Mouse (Mus musculus): ENCODE results near the gene Mcemp1. TPM values are rescaled to one million over a fixed set of nuclear protein-coding genes. Genes with fewer than 3 reads are reported as not detected.

The Mcemp1 gene
- 0.23 and 0.28 TPM in 2 replicates for polyA plus RNA-seq (2015; fragmentation: Nextera tagmentation; extraction: Ambion mirVana)

DNA sequence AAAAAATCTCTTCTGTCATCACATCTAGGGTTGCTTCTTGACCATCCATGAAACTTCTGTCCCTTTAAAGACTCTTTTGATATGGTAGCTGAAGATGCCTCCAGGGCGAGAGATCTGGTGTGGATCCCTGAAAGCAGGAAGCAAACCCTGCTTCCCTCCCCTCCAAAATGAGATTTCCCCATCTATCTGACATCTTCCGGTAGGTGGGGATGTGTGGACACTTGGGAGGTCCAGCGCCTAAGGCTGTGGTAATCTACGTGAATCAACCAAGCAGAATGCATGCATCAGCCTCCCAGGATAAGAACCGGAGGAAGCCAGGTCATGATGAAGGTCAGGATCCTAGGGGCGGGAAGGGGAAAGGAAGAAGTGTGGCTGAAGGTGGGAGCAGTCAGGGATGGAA, at the start of gene Mcemp1:
Mcemp1 (plus strand) TSS at position 248 of the 400 bp plus-strand sequence.
- no peak for ATAC-seq (ENCODE audit: low FRiP score)
- Histone ChIP-seq H3K4me1 (no peaks in the 10 kb centered on the region), H3K27ac (replicated peaks) (no peak within 1 kb of the TSS), H3K4me2 (no peak within 1 kb of the TSS), H3K27me3 (replicated peaks) (no peaks in the 10 kb centered on the region), H3K9ac (replicated peaks) (no peak within 1 kb of the TSS), H3K36me3 (no peaks in the 10 kb centered on the region), H3K4me3 (replicated peaks) (no peak within 1 kb of the TSS), H3K9me3 (replicated peaks) (no peaks in the 10 kb centered on the region)
- 85% methylated on average over 6 of the region's 6 CpGs for WGBS

DNA sequence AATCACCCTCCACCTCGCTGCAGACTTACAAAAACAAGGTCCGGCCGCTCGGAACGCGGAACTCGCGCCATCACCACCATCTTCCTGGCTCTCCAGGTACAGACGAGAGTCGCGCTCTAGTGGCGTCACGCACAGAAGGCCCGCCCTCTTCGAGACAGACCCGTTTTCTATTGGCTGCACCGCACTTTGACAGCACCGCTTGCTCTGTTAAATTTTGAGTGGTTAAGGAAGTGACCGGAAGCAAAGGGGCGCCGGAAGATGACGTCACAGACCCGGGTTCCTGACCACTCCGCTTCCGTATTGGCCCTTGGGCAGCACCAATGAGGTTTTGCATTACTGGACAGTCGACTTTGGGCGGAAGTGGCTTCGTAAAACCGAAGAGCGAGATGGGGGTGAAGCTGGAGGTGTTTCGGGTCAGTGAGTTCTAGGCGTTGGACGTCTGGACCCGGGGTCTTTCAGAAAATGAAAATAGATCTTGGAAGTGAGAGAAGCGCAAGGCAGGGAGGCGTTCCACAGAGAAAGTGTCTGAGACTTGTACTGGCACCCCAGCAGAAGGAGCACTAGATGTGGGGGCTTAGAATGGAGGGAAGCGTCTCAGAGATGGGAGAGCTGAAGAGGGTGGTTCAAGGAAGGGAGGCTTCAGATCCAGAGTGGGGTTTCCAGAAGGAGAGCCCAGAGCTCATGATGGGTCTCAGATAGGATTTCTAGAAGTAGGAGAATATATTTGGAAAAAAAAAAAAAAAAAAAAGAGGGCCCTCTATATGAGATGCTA, 44.2 kb upstream of the Mcemp1 start, which contains the start of the genes Xab2 and Pet100:
Xab2 (minus strand) TSS at position 118 of the 772 bp plus-strand sequence.
Pet100 (plus strand) TSS at position 350 of the 772 bp plus-strand sequence.
- peak within 1 kb of the TSS; percentile 89 for H3K4me2 ChIP-seq
- H3K4me1 ChIP-seq, result peaks cover 28% of the 10 kb centered on the region
- H3K27me3 ChIP-seq (replicated peaks), result no peaks in the 10 kb centered on the region
- ATAC-seq (ENCODE audit: low FRiP score), result peak; percentile 97
- 0 out of 2 replicates have a peak within 1 kb of the TSS, but pooled peaks have one; percentile 48 for H3K27ac ChIP-seq (replicated peaks)
- peaks cover 20% of the 10 kb centered on the region for H3K36me3 ChIP-seq
- WGBS, result under 1% methylated on average over 37 of the region's 37 CpGs
- no peaks in the 10 kb centered on the region for H3K9me3 ChIP-seq (replicated peaks)
- H3K4me3 ChIP-seq (replicated peaks), result peak within 1 kb of the TSS; percentile 79
- peak within 1 kb of the TSS; percentile 80 for H3K9ac ChIP-seq (replicated peaks)

DNA sequence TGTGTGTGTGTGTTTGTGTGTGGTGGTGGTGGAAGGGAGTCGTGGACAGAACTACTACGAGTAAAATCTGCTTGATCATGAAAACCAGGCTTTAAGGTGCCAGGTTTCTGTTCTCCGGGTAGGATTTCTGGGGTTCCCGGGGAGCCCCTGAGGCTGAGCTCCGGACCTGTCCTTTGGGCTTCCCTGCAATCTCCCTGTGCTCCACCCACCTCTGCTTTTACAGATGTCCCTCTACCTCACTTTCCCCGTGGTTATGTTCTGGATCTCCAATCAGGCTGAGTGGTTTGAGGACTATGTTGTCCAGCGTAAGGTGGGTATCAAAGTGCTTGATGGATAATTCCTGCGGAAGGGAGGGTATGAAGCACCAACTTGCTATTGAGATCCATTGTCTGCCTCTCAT, 43.4 kb upstream of the Mcemp1 start:
- Histone ChIP-seq H3K9me3 (replicated peaks) (no peaks in the 10 kb centered on the region), H3K4me2 (peak overlapping the region; percentile 85), H3K9ac (replicated peaks) (peak overlapping the region; percentile 73), H3K27me3 (replicated peaks) (no peaks in the 10 kb centered on the region), H3K27ac (replicated peaks) (no peak overlapping the region), H3K4me3 (replicated peaks) (peak overlapping the region; percentile 79), H3K36me3 (peaks cover 14% of the 10 kb centered on the region), H3K4me1 (peaks cover 28% of the 10 kb centered on the region)
- no peak for ATAC-seq (ENCODE audit: low FRiP score)
- 70% methylated on average over 8 of the region's 8 CpGs for WGBS

DNA sequence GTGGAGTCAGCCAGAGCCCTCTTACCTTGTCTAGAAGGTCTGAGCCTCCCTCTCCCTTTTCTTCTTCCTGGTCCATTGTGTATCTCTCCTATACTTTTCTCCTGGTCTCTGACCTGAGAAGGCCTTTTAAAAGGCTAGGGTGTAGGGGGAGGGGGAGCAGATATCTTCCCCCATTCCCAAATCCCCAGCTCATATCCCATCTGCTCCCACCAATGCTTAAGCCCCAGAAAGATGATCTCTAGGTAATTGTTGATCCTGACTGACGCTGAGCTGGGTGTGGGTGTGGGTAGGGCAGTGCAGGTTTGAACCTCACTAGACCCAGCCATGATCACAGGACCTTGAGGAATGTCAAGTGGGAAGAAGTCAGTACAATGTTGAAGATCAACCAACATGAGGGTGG, 40.1 kb upstream of the Mcemp1 start, which contains the start of gene Pcp2:
Pcp2 (minus strand) TSS at position 101 of the 400 bp plus-strand sequence.
- H3K36me3 ChIP-seq, result no peaks in the 10 kb centered on the region
- 58% methylated on average over 1 of the region's 1 CpGs for WGBS
- no peak for ATAC-seq (ENCODE audit: low FRiP score)
- H3K9me3 ChIP-seq (replicated peaks), result no peaks in the 10 kb centered on the region
- H3K4me1 ChIP-seq, result peaks cover 15% of the 10 kb centered on the region
- H3K9ac ChIP-seq (replicated peaks), result 0 out of 2 replicates have a peak within 1 kb of the TSS, but pooled peaks have one; percentile 5
- H3K4me2 ChIP-seq, result no peak within 1 kb of the TSS
- H3K27me3 ChIP-seq (replicated peaks), result peaks cover 10% of the 10 kb centered on the region
- no peak within 1 kb of the TSS for H3K4me3 ChIP-seq (replicated peaks)
- H3K27ac ChIP-seq (replicated peaks), result no peak within 1 kb of the TSS

DNA sequence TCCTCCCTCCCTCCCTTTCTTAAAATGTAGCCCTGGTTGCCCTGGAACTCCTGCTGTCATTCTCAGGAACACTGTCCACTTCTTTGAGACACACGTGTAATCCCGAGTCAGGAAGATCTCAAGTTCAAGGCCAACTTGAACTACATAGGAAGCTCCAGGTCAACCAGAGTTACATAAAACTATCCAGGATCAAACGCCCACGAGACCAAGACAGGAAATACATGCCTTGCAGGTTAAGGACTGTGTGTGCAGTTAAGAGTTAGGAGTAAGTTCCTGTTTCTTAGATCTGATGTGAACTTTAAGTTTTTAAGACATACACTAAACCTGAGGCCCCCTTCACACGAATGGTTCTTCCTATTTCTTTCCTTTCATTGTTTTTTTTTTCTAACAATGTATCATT, 38.6 kb upstream of the Mcemp1 start:
- H3K4me1 ChIP-seq, result peaks cover 20% of the 10 kb centered on the region
- peaks cover 10% of the 10 kb centered on the region for H3K27me3 ChIP-seq (replicated peaks)
- 65% methylated on average over 5 of the region's 5 CpGs for WGBS
- H3K27ac ChIP-seq (replicated peaks), result no peak overlapping the region
- ATAC-seq (ENCODE audit: low FRiP score), result no peak
- no peak overlapping the region for H3K9ac ChIP-seq (replicated peaks)
- H3K4me3 ChIP-seq (replicated peaks), result no peak overlapping the region
- H3K4me2 ChIP-seq, result no peak overlapping the region
- no peaks in the 10 kb centered on the region for H3K9me3 ChIP-seq (replicated peaks)
- H3K36me3 ChIP-seq, result no peaks in the 10 kb centered on the region

DNA sequence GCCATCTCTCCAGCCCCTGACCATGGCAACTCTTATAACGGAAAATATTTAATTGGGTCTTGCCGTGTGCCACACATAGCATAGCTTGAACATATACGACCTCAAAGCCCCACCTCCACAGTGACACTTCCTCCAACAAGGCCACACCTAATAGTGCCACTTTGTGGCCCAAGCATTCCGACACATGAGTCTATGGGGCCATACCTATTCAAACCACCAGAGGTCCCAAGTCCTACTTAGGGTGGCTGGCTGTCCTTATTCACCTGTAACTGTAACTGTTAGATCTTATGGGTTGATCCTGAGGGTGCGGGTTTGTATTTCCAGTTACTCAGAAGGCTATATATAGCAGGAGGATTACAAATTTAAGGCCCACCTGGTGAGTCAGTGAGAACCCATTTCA, 37.5 kb upstream of the Mcemp1 start:
- Histone ChIP-seq H3K27me3 (replicated peaks) (peaks cover 10% of the 10 kb centered on the region), H3K4me1 (peaks cover 13% of the 10 kb centered on the region), H3K36me3 (no peaks in the 10 kb centered on the region), H3K9ac (replicated peaks) (no peak overlapping the region), H3K4me2 (no peak overlapping the region), H3K4me3 (replicated peaks) (no peak overlapping the region), H3K9me3 (replicated peaks) (no peaks in the 10 kb centered on the region), H3K27ac (replicated peaks) (no peak overlapping the region)
- 26% methylated on average over 5 of the region's 5 CpGs for WGBS
- peak; percentile 15; the same call in 1 of the 2 replicates for ATAC-seq (ENCODE audit: low FRiP score)

DNA sequence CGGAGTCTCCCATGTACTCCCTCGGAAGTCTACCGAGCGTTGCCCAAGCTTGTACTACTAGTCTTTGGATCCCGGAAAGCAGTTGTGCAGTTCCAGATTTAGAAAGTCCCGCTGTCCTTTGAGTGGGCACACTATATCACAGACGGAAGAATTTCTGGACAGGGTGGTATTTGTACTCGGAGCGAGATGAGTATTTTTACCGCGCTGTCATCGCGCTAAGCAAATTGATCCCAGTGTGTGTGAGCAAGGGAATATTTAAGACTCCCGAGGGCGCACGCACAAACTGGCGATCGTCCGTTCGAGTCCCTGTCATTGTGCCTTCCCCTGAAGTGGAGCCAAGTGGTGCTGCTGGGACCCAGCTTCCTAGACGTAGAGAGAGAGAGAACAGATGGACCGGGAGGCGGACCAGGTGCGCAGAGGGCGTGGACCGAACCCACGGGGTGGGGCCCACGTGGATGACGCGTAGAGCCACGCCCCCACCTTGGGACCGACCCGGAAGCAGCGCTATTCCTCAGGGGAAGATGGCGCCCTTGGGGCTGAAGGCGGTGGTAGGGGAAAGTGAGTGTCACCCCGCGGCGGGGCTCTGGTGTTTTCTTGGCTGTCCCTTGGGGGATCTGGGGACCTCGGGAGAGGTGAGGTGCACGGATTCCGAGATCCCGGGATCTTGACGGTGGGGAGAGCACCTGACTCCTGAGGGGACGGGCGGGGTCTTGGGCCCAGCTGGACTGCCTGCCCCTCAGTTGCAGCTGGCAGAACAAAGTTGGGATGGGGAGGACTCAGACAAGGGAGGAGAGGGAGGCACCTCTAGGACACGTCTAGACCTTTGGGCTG, 34.7 kb upstream of the Mcemp1 start, which contains the start of gene Stxbp2:
Stxbp2 (plus strand) TSS at position 309 of the 831 bp plus-strand sequence.
- Histone ChIP-seq H3K4me1 (peaks cover 13% of the 10 kb centered on the region), H3K36me3 (no peaks in the 10 kb centered on the region), H3K4me2 (peak within 1 kb of the TSS; percentile 81), H3K27ac (replicated peaks) (no peak within 1 kb of the TSS), H3K9ac (replicated peaks) (peak within 1 kb of the TSS; percentile 42), H3K9me3 (replicated peaks) (no peaks in the 10 kb centered on the region), H3K27me3 (replicated peaks) (peaks cover 10% of the 10 kb centered on the region), H3K4me3 (replicated peaks) (peak within 1 kb of the TSS; percentile 48)
- 6% methylated on average over 47 of the region's 47 CpGs for WGBS
- ATAC-seq (ENCODE audit: low FRiP score), result peak; percentile 82

DNA sequence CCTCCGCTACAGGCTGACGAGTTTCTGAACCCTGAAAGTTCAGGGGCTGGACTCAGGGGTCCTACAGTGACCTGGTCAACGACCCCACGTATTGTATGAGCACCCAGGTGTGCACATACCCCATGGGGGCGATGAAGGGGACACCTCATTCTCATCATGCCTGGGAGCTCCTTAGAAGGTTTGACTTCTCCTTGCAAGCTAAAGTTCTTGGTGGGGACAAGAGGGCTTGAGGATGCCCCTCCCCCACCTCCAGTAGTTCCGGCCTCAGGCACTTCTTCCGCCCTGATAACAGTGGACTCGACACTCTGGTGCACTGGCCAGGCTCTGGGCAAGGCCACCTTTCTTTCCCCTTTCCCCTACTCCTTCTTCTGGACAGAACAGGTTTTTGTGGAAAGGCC, 34.1 kb upstream of the Mcemp1 start:
- Histone ChIP-seq H3K4me2 (peak overlapping the region; percentile 81), H3K36me3 (no peaks in the 10 kb centered on the region), H3K9me3 (replicated peaks) (no peaks in the 10 kb centered on the region), H3K27ac (replicated peaks) (no peak overlapping the region), H3K9ac (replicated peaks) (peak overlapping the region; percentile 42; the same call in 1 of the 2 replicates), H3K27me3 (replicated peaks) (peaks cover 10% of the 10 kb centered on the region), H3K4me1 (peaks cover 13% of the 10 kb centered on the region), H3K4me3 (replicated peaks) (peak overlapping the region; percentile 48)
- 20% methylated on average over 8 of the region's 8 CpGs for WGBS
- no peak for ATAC-seq (ENCODE audit: low FRiP score)

DNA sequence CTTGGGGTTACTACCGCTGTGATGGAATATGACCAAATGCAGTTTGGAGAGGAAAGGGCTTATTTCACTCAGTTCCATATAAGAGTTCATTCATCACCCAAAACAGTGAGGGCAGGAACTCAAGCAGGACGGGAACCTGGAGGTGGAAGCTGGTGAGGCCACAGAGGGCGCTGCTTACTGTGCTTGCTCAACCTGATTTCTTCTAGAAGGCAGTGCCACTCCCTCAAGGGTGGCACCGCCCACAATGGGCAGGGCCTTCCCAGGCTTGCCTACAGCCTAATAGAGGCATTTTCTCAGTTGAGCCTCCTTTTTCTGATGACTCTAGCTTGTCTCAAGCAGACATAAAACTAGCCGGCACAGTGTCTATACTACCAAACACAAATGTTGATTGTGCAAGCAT, 19.8 kb upstream of the Mcemp1 start:
- H3K9ac ChIP-seq (replicated peaks), result no peak overlapping the region
- H3K4me3 ChIP-seq (replicated peaks), result no peak overlapping the region
- H3K9me3 ChIP-seq (replicated peaks), result no peaks in the 10 kb centered on the region
- no peak for ATAC-seq (ENCODE audit: low FRiP score)
- WGBS, result 26% methylated on average over 5 of the region's 5 CpGs
- no peak overlapping the region for H3K27ac ChIP-seq (replicated peaks)
- no peak overlapping the region for H3K4me2 ChIP-seq
- no peaks in the 10 kb centered on the region for H3K36me3 ChIP-seq
- H3K4me1 ChIP-seq, result no peaks in the 10 kb centered on the region
- no peaks in the 10 kb centered on the region for H3K27me3 ChIP-seq (replicated peaks)

DNA sequence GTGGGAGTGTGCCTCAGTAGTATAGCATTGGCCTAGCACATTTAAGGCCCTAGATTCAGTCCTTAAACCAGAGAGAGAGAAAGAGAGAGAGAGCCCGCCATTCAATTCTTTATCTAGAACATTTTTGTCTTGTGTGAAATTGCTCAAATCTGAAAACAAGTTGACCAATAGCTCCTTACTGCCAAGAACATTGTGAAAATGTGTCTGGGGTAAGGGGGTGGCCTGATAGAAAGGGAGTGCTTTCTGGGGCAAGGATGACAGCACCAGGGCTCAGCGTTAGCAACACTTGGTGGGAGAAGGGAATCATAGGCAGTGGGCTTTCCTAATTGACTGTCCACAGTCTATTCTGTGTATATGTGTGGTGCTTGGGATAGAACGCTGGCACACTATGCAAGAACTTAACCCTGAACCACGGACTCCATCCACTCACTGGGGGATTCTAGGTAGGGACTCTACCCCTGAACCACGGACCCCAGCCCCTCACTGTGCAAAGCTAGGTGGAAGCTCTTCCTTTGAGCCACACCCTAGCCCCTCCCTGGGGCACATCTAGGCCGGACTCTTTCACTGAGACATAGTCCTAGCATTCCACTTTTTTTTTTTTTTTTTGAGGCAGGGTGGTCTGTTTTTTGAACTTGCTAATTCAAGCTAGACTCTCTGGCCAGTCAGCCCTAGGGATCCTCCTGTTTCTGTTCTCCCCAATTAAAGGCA, 18.6 kb upstream of the Mcemp1 start:
- no peaks in the 10 kb centered on the region for H3K36me3 ChIP-seq
- H3K4me1 ChIP-seq, result no peaks in the 10 kb centered on the region
- no peak overlapping the region for H3K9ac ChIP-seq (replicated peaks)
- 88% methylated on average over 6 of the region's 6 CpGs for WGBS
- ATAC-seq (ENCODE audit: low FRiP score), result no peak
- no peak overlapping the region for H3K27ac ChIP-seq (replicated peaks)
- no peaks in the 10 kb centered on the region for H3K27me3 ChIP-seq (replicated peaks)
- H3K4me3 ChIP-seq (replicated peaks), result no peak overlapping the region
- no peaks in the 10 kb centered on the region for H3K9me3 ChIP-seq (replicated peaks)
- H3K4me2 ChIP-seq, result no peak overlapping the region

DNA sequence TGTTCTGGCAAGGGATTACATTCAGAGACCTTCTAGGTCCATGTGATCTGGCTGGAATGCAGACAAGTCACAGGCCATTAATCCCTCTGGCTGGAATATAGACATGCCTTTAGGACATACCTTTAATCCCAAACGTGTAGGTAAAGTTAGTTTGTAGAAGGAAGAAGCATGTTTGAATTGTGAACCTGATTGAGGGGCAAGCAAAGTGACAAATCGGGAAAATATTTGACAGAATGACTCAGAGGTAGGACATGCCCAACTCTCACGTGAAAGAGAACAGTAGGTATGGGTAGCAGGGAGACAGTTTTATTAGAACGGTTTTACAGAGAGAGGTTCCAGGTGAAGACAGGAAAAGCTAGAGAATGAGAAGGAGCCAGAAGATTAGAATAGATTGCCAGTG, 18.0 kb upstream of the Mcemp1 start:
- no peak for ATAC-seq (ENCODE audit: low FRiP score)
- H3K9ac ChIP-seq (replicated peaks), result no peak overlapping the region
- H3K4me3 ChIP-seq (replicated peaks), result no peak overlapping the region
- H3K9me3 ChIP-seq (replicated peaks), result no peaks in the 10 kb centered on the region
- no peaks in the 10 kb centered on the region for H3K27me3 ChIP-seq (replicated peaks)
- no peaks in the 10 kb centered on the region for H3K4me1 ChIP-seq
- no peak overlapping the region for H3K4me2 ChIP-seq
- WGBS, result 84% methylated on average over 4 of the region's 4 CpGs
- no peak overlapping the region for H3K27ac ChIP-seq (replicated peaks)
- H3K36me3 ChIP-seq, result no peaks in the 10 kb centered on the region
